Mouse (Mus musculus) frontal cortex, postnatal 36 days (tissue): ENCODE data around the gene Rai14.

Experiments
- DNase-seq, 2 experiments: peaks; one replicate each; pipeline ENCODE4 v3.0.0; 2022; ENCODE audit warnings: low spot score in 2 of 2

The Rai14 gene

GRCm38 (mm10) chr15:10690219-10690618 lies 24.2 kb downstream of the Rai14 start:
- no peak for DNase-seq

DNA sequence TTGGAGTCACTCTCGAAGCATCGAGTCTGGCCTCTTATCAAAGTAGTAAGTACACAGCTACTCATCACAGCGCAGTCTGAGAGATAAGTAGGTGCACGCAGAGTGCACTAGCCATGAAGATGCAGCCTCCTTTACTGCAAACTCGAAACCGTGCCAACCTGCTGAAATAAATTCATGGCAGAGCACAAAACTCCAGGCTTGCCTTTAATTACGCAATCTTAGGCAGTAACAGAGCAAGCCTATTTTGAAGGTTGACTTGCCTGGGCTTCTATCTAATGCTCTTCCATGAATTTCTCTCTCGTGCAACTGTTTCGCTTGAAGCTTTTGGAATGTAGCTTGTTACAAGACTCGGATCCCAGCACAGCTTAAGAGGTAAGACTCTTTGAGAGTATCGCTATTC lies 25.1 kb downstream of the Rai14 start:
- DNase-seq = no peak

DNA sequence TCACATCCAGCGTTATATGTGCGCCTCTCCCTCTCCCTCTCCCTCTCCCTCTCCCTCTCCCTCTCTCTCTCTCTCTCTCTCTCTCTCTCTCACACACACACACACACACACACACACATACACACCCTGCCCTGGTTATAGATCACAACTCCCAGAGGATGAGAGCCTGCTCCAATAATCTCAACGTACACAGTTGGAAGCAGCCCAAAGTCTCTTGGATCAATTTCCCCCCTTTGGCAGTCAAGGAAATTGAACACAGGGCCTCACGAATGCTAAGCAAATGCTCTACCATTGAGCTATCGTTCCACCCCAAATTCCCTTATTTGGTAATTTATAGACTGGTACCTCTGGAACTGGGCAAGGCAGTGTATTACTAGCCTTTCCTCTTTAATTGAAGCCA lies 25.7 kb downstream of the Rai14 start:
- DNase-seq = no peak

DNA sequence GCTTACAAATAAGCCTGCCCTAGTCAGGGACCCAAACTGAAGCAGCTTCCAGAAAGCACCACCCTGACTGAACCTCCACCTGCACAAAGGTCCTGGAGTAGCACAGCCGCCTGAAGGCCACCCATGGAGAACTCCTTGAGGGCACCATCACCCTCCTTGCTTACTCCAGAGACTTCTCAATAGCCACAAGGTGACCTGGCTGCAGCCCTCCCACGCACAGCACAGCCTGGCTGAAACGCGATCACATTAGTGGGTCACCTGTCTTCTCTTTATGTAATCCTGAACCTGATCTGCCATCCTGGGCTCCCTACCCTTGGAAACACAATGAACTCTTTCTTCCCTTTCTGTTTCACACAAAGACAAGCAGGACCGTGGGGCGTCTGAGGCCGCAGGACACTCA lies 27.1 kb downstream of the Rai14 start:
- DNase-seq = no peak

- DNase-seq = no peak
These were observed 28.6 kb downstream of the Rai14 start for GRCm38 (mm10) chr15:10685692-10686430.

DNA sequence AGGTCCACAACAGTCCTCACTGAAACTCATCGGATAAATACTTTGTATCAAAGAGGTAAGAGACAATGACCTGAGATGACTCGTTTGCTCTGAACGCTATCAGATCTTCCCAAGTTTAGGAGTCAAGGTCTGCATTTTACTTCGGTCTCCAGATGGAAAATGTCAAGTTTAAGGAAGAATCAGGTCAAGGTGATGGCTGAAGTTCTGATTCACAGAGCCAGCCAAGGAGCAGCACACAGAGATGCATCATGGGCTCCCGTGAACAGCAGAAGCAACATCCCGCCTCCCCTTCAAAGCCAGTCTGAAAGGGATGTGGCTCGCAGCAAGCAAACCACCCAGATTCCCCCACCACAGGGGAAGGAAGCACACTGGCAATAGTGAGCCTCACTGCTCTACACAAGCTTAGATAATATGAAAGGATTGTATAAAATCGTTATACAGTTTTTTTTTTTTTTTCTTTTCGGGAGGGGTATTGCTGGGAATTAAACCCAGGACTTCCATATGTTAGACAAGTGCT lies 30.7 kb downstream of the Rai14 start:
- DNase-seq = no peak

GRCm38 (mm10) chr15:10680514-10680913 lies 33.9 kb downstream of the Rai14 start:
- DNase-seq = no peak

GRCm38 (mm10) chr15:10679571-10679970 lies 34.9 kb downstream of the Rai14 start:
- DNase-seq = no peak

DNA sequence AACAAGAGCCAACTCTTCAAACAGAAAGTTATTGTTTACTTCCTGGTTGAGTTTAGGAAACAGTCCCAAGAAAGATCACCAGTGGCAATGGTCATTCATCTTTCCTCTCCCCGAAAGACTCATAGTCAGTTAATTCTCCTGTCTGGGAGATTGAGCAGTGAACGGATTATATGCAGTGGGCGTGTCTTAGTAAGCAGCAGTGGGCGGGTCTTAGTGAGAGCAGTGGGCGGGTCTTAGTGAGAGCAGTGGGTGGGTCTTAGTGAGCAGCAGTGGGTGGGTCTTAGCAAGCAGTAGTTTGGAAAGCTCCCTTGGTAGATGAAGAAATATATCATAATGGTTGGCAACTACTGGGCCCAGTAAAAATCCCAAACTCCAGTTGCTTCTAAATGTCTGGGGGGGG lies 38.6 kb downstream of the Rai14 start:
- DNase-seq = no peak

DNA sequence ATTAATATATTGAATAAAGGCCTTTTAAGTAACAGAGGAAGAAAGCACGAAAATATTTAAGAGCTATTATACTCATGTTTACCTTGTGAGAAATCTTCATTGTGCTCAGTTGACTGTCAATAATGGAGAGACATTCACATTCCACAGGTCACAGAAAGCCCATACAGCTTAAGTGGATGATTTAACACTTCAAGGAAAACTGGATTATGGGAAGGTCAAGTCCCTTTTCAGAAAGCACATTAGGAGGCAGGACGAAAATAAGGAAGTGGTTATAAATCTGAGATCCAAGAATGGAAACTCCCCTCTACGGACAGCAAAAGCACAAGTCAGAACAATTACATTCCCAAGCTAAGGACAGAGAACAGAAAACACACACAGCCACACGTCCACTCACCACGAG lies 41.5 kb downstream of the Rai14 start:
- DNase-seq = no peak

DNA sequence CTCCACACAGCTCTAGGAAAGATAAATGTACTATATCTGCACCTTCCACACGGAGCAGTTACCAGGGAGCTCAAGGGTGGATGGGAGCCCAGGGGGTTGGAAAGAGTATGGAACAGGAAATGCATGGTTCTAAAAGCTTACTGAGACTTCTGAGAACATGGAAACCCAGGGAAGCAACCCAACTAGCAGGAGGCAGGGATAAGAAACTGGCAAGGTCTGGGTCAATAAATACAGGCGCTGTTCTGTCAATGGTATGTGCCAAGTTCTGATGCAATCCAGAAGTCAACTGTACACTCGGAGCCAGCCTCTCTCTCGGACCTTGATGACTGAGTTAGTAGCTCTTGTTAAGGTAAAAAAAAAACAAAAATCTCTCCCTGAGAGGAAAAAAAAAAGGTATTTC lies 42.6 kb downstream of the Rai14 start:
- no peak for DNase-seq

GRCm38 (mm10) chr15:10670107-10670506 lies 44.3 kb downstream of the Rai14 start:
- DNase-seq = no peak

- DNase-seq = no peak
These were observed 46.1 kb downstream of the Rai14 start for GRCm38 (mm10) chr15:10668120-10668900.

DNA sequence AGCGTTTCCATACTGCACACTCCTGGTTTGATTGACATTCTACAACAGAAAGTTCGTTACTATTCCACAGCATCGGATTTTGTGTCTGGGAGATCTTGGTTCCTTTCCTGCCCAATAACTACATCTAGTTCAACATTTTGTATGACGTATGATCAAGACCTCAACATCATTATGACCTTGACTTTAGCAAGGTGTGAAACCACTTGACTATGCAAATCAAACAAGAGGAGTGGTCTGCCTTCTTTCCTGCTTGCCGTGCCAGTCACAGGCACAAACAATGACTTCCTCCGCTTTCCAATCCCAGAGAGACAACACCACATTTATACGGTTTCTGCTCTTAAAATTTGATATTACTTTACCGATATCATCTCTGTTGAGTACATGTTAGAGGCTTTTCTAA lies 48.6 kb downstream of the Rai14 start:
- no peak for DNase-seq

GRCm38 (mm10) chr15:10664529-10664898 lies 49.9 kb downstream of the Rai14 start:
- no peak for DNase-seq

DNA sequence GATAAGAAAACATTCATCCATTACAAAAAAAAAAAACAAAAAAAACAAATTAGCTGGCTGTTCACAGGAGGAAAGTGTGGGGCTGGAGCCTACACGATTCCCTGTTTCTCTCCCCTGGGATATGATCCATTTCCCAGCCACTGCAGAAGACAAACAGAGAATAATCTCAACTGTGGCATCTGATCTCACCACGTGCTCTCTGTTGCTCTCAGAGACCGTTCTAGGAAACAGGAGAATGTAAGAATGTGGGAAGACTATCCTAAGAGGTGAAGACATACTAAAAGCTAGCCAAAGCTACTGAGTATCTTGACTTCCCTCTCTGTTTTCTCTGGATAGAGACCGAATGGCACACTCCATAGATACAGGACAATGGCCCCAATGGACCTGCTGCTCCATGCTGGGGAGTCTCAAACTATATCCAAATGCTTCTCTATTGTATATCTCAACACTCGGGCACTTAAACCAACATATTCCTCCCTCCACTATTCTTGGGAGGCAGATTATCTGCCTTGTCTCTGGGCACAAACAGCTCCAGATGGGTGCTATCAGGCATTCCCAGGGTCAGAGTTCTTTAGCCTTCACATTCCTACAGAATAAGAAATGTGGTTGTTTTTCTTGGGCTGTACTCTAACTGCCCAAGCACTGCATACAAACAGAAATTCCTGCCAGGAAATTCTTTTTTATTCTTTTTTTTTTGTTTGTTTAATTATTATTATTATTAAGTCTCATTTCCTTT lies 50.5 kb downstream of the Rai14 start:
- no peak for DNase-seq

- DNase-seq = no peak
These were observed 52.3 kb downstream of the Rai14 start for GRCm38 (mm10) chr15:10661961-10662606.

DNA sequence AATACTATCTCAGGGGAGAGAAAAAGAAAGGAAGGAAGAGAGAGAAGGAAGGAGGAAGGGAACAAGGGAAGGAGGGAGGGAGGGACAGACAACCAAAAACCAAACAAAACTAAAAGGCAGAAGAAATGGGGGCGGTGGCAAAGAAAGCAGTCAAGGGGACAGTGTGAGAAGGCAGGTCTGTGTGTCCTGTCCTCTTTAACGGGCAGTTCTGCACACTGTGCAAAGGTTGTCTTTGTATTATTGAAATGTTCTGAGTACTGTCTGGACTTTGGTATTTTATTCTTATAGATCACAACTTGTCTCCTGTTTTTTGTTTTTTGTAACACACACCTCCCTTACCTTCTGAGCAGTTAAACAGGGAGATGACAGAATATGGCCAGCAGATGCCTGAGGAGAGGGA lies 55.6 kb downstream of the Rai14 start:
- DNase-seq = no peak

- DNase-seq = no peak
These were observed 58.3 kb downstream of the Rai14 start for GRCm38 (mm10) chr15:10656146-10656545.

DNA sequence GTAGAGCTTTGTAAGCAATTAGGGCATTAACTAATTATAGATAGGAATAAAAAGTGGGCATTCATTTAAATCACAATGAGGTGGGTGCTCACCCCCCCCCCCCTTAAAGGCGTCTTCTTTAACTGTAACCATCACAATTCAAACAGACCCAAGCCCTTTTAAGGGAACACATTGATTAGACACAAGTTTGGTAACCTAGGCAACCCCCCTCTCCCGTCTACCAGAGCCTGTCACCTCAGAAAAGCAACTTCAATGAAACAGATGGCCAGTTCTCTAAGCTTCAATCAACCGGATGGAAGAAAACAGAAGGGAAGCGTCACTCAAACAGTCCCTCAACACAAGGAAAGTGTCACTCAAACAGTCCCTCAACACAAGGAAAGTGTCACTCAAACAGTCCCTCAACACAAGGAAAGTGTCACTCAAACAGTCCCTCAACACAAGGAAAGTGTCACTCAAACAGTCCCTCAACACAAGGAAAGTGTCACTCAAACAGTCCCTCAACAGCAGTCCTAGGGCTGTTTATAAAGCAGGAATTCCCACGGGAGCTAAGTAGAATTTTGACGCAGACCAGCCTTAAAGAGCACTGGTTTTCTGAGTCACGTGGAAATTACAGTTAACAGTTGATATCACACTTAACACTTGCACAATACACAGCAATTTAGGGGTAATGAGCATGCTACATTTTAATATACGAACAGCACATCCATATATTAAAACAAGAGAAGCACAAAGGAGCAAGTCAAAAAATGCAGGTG lies 59.1 kb downstream of the Rai14 start:
- DNase-seq = no peak

DNA sequence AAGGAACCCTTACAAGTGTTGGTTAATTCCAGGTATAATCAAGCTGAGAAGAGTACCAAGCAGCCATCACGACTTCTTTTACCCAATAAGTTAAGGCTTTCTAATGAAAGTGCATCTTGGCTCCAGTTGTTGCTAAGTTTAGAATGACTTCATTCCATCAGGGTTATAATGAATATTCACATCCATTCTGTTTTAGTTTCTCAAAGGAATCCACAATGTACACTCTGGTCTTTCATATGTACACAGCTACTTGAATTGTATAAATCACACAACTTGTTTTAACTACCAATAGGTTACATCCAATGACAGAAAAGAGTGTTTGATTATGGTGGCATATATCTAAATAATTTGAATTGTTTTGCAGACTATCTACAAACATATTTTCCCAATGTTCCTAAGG lies 59.7 kb downstream of the Rai14 start:
- no peak for DNase-seq
